Mouse (Mus musculus) lung, postnatal 0 days (tissue): ENCODE measurements around the gene Gm17334.

Experiments used
- CTCF ChIP-seq: IDR thresholded peaks from 2 replicates; pipeline ENCODE4 v1.5.1; 2016; ENCODE audit warnings: antibody characterized with exemption, mild to moderate bottlenecking
- EP300 ChIP-seq: IDR thresholded peaks from 2 replicates; pipeline ENCODE4 v1.6.1; 2016; ENCODE audit warnings: antibody characterized with exemption, mild to moderate bottlenecking, control low read depth

DNA sequence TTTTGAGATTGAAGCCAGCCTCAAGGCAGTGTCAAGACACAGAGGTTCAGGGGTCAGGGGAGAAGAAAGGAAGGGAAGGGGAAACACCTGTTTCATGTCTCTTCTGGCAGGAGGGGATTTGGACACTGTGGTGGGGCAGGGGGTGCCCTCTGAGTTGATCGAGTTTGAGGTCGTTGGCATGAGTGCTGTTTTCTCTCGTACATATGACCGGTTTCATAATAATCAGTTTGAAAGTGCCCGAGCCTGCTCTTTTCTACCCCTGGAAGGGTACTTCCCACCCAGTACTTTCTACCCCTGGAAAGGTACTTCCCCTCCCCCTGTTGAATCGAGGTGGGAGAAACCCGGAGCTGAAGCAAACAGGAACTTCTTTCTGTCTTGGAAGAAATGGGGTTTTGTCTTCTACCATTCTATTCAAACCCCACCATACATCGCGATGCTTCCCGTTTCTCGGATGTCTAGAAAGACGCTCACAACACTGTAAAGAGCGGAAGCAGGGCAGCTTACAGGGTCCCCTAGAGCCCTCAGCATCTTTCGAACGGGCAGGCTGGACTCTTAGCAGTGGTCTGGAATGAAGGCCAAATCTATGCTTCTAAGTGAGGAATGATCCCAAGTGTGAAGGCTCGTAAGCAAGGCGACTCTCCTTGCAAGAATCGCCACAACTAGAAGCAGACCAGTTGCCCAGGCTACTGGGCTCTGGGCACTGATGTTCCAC is 37.9 kb downstream of the Gm17334 start:
- TF ChIP-seq CTCF (no peak), EP300 (no peak)
